Mouse (Mus musculus) lung, postnatal 0 days (tissue): ENCODE measurements around the gene Ap4b1. TPM values are rescaled to one million over a fixed set of nuclear protein-coding genes. Genes with fewer than 3 reads are reported as not detected.

Experiments
- ATAC-seq: fragments of 200-750 bp; cut with Nextera tagmentation; 2 replicates; pipeline ENCODE4 v1.8.0; 2017; ENCODE audit warnings: moderate library complexity
- DNase-seq: peaks from one replicate; pipeline ENCODE4 v3.0.0-alpha.2; 2016; ENCODE audit warnings: low spot score
- H3K27ac ChIP-seq: fragments of 300-500 bp; sonication (generic); 2 replicates; pipeline ENCODE4 v1.5.1; 2014; ENCODE audit warnings: antibody characterized with exemption, mild to moderate bottlenecking, low read length, mixed read lengths
- H3K27me3 ChIP-seq: fragments of 300-500 bp; sonication (generic); replicated peaks from 2 replicates; pipeline ENCODE4 v1.6.1; 2014; ENCODE audit warnings: low read length, mixed read lengths; ENCODE audit not compliant: insufficient read depth
- H3K36me3 ChIP-seq: fragments of 300-500 bp; sonication (generic); 2 replicates; pipeline ENCODE4 v1.6.1; 2014; ENCODE audit warnings: low read length, mixed read lengths; ENCODE audit not compliant: insufficient read depth
- H3K4me1 ChIP-seq: fragments of 300-500 bp; sonication (generic); 2 replicates; pipeline ENCODE4 v1.6.1; 2014; ENCODE audit warnings: antibody characterized with exemption, low read depth, low read length, mixed read lengths; ENCODE audit not compliant: insufficient read depth
- H3K4me2 ChIP-seq: fragments of 300-500 bp; sonication (generic); replicated peaks from 2 replicates; pipeline ENCODE4 v1.6.1; 2014; ENCODE audit warnings: low read depth, mild to moderate bottlenecking, low read length, moderate library complexity, mixed read lengths
- H3K4me3 ChIP-seq: fragments of 300-500 bp; sonication (generic); 2 replicates; pipeline ENCODE4 v1.5.1; 2014; ENCODE audit warnings: low read depth, low read length
- H3K9ac ChIP-seq: fragments of 300-500 bp; sonication (generic); replicated peaks from 2 replicates; pipeline ENCODE4 v1.6.1; 2014; ENCODE audit warnings: low read depth, mild to moderate bottlenecking
- H3K9me3 ChIP-seq: fragments of 300-500 bp; sonication (generic); 2 replicates; pipeline ENCODE4 v1.6.1; 2016; ENCODE audit warnings: low read length, mixed read lengths
- CTCF ChIP-seq: IDR thresholded peaks from 2 replicates; pipeline ENCODE4 v1.5.1; 2016; ENCODE audit warnings: antibody characterized with exemption, mild to moderate bottlenecking
- EP300 ChIP-seq: IDR thresholded peaks from 2 replicates; pipeline ENCODE4 v1.6.1; 2016; ENCODE audit warnings: antibody characterized with exemption, mild to moderate bottlenecking, control low read depth
- WGBS: fragments of 180-500 bp; shearing (Covaris S2); extraction: QIAGEN DNeasy Blood & Tissue Kit; methylation state at CpG from one replicate; pipeline ENCODE4 v1.1.7; 2014; 5-methylcytosine and 5-hydroxymethylcytosine counted together
- polyA plus RNA-seq: library from polyadenylated mRNA; unstranded; fragments of >200 nt; fragmentation: Nextera tagmentation; extraction: Ambion mirVana; gene quantifications from 2 replicates; pipeline ENCODE4 v1.2.1, GENCODE M21; 2015

The Ap4b1 gene
- polyA plus RNA-seq, 1 experiment from 2014 or later: 16.3 TPM

DNA sequence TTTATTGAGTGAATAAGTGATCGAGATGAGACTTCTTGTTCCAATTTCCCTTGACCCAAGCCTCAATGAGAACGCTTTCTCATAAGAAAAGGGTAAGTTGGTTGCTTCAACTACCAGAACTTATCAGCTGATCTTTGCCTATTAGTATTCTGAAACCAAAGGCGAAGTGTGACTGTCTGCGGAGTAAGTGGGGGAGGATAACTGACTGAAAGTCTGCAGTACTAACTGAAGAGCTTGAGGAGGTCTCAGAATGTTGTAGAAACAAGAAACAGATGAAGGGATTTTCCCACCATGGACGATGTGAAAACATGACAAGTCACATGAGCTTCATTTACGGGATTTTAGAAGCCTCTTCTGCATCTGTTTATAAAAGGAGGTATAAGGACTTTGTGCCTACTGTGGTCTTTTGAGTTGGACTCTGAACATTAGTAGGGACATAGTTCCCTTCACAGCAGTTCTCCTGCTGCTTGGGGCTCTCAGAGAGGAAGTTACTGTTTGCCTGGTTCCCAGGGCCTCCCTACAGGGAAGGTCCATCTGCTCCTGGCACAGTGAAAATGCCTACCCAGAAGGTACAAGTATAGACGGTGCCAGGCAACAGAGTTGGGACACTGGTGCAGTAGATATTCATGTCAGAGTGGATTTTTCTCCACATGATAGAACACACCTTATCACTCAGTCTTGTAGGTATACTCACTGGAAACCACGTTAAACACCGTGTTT, 41.5 kb downstream of the Ap4b1 start:
- Histone ChIP-seq H3K27ac (no peak overlapping the region), H3K36me3 (no peaks in the 10 kb centered on the region), H3K9me3 (no peaks in the 10 kb centered on the region), H3K4me3 (no peak overlapping the region), H3K4me1 (no peaks in the 10 kb centered on the region), H3K4me2 (no peak overlapping the region), H3K27me3 (no peaks in the 10 kb centered on the region), H3K9ac (no peak overlapping the region)
- no peak for DNase-seq
- TF ChIP-seq EP300: no peak
- no peak for TF ChIP-seq CTCF
- WGBS: 65% methylated on average over 9 of the region's 9 CpGs
- no peak for ATAC-seq

DNA sequence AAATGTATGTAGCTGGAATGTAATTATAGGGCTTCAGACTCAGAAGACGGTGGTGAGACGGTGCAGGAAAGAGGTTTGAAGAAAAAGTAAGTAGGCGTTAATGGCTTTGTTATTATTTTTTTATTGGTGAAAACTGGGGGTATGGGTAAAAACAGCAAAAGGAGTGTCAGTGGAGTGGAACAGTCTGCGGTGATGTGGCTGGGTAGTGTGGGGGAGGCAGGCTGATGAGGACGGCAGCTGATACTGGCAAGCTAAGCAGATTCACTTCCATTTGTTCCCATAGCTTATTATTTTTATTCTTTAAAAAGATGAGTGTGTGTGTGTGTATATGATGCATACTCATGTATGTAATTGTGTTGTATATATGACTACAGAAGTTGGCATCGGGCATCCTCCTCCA, 42.2 kb downstream of the Ap4b1 start:
- Histone ChIP-seq H3K4me3 (no peak overlapping the region), H3K4me1 (no peaks in the 10 kb centered on the region), H3K27ac (no peak overlapping the region), H3K9me3 (no peaks in the 10 kb centered on the region), H3K36me3 (no peaks in the 10 kb centered on the region), H3K27me3 (no peaks in the 10 kb centered on the region), H3K4me2 (no peak overlapping the region), H3K9ac (no peak overlapping the region)
- 84% methylated on average over 6 of the region's 6 CpGs for WGBS
- ATAC-seq: no peak
- no peak for DNase-seq
- no peak for TF ChIP-seq CTCF
- no peak for TF ChIP-seq EP300

DNA sequence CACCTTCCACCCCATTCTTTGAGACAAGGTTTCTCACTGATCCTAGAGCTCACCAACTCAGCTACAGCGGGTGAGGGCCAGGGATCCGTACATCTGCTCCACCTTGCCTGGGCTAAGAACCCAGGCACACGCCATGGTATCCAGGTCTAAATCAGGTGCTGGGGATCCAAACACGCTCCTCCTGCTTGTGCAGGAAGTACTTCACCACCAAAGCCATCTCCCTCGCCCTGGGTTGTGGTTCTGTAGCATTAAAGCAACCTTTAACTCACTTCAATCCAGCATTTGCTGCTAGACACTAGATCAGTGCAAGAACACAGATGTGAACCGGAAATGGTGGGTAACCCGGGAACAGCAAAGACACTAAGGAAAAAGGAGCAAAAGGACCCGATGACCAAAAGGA, 42.6 kb downstream of the Ap4b1 start:
- Histone ChIP-seq H3K27me3 (no peaks in the 10 kb centered on the region), H3K4me1 (no peaks in the 10 kb centered on the region), H3K36me3 (no peaks in the 10 kb centered on the region), H3K27ac (no peak overlapping the region), H3K4me3 (no peak overlapping the region), H3K9ac (no peak overlapping the region), H3K4me2 (no peak overlapping the region), H3K9me3 (no peaks in the 10 kb centered on the region)
- no peak for TF ChIP-seq EP300
- no peak for TF ChIP-seq CTCF
- no peak for ATAC-seq
- WGBS: 74% methylated on average over 8 of the region's 8 CpGs
- DNase-seq: no peak

DNA sequence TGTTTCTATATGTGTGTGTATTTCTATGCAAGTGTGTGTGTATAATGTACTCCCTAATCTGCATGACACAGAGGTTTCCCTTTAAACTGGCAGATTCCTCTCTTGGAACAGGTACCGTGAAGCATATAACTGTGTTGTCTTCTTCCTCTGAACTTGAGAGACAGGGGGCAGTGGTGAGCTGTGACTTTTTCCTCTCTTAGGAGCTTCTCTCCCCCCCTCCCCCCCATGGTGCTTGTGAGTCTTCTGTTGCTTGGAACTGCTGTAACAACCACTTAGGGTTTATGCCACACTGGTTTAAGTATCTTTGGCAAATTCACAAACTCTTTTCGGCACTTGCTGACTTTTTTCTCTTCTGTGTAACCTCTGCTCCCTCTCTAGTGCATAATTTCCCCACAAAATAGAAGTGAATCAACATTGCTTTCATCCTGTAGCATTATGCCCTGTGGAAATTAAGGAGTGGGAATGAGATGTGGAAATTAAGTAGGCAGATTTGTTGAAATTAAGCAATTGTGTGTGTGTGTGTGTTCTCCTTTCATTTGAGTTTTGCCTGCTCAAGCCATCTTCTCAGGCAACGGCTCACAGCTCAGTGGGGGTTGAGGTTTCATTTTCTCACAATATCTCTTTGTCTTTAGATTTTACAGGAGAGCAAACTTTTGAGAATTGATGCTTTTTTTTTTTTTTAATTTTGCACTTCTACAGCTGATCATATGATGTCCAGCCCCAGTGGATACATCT, 43.4 kb downstream of the Ap4b1 start:
- Histone ChIP-seq H3K4me1 (no peaks in the 10 kb centered on the region), H3K27ac (no peak overlapping the region), H3K27me3 (no peaks in the 10 kb centered on the region), H3K9me3 (no peaks in the 10 kb centered on the region), H3K4me3 (no peak overlapping the region), H3K9ac (no peak overlapping the region), H3K36me3 (no peaks in the 10 kb centered on the region), H3K4me2 (no peak overlapping the region)
- ATAC-seq: peak; percentile 82
- TF ChIP-seq CTCF (peak; percentile 72), EP300 (no peak)
- WGBS: 51% methylated on average over 3 of the region's 3 CpGs
- DNase-seq: peak; percentile 73

DNA sequence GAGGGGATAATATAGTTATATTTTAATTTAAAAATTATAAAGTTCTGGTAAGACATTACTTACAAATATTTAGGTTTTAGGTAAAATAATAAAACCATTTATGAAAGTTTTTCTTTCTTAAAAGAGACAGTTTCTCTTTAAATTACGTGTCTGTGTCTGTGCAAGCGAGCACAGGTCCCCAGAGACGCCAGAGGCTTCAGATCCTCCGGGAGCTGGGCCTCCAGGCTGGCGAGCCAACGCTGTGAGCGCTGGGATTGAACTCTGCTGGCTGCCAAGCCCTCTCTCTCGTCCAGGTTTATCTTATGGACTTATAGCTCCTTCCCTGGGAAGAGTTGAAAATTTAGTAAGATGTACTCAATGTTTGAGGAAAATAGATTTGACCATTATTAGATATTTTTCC, 44.5 kb downstream of the Ap4b1 start:
- Histone ChIP-seq H3K36me3 (no peaks in the 10 kb centered on the region), H3K4me2 (no peak overlapping the region), H3K27ac (no peak overlapping the region), H3K9ac (no peak overlapping the region), H3K9me3 (no peaks in the 10 kb centered on the region), H3K27me3 (no peaks in the 10 kb centered on the region), H3K4me1 (no peaks in the 10 kb centered on the region), H3K4me3 (no peak overlapping the region)
- DNase-seq: no peak
- TF ChIP-seq EP300 (no peak), CTCF (no peak)
- ATAC-seq: no peak
- WGBS: 53% methylated on average over 8 of the region's 8 CpGs

DNA sequence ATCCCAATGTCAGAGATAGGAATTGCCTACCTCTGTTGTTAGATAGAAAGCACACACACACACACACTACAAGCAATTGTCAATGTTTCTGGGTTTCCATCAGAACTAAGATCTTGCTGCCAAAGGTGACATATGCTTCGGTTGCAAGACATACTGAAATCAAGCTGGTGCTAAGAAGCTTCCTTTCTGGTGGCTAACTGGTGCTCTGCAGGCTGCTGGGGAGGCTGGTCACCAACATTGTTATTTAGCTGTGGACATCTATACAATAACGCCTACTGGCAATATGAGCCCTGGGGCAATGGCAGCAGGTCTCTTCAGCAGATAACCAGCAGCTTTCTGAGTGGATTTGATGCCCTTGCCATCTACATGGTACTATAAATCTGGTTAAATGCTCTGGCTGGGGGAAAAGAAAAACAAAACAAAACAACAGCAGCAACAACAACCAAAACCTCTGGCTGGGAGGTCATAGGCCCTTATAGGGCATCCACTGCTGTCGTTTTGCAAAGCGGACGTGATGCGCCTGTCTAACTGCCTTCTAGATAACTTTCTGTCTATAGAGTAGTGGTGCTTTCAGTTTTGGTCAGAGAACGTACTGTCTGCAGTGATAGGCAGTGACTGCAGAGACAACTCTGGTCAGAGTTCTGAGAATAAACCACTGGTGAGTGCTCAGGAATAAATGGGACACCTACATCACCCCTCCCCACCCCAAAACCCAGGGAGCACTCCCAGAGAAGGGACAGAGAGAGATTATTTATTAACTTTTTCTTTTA, 47.9 kb downstream of the Ap4b1 start:
- H3K9ac ChIP-seq: no peak overlapping the region
- TF ChIP-seq EP300: no peak
- TF ChIP-seq CTCF: no peak
- H3K4me2 ChIP-seq: no peak overlapping the region
- H3K27me3 ChIP-seq: no peaks in the 10 kb centered on the region
- 85% methylated on average over 7 of the region's 7 CpGs for WGBS
- no peak overlapping the region for H3K4me3 ChIP-seq
- H3K36me3 ChIP-seq: no peaks in the 10 kb centered on the region
- no peak for DNase-seq
- no peaks in the 10 kb centered on the region for H3K9me3 ChIP-seq
- H3K4me1 ChIP-seq: 0 out of 2 replicates have a peak, but pooled peaks cover 3% of the 10 kb centered on the region
- ATAC-seq: no peak
- no peak overlapping the region for H3K27ac ChIP-seq
